Comparison of ENCODE assay signal across 13 mouse cellular contexts in genomic region chr1:178408901-178409361, GRCm38 (mm10). TPM values are rescaled to one million over a fixed set of nuclear protein-coding genes. Genes with fewer than 3 reads are reported as not detected.
DNase-seq lines count a peak whose midpoint lies in the region; ATAC-seq and TF ChIP-seq lines count a peak whose summit lies in the region.
"Had no signal": no experiment of that assay in that cellular context is flagged by ENCODE, and none has a peak within 500 bp of the region (broad histone marks: within the 10 kb centered on the region; RNA-seq: fewer than 3 reads in every experiment).

No protein-coding gene starts in this region.

- no peak overlapping the region for H3K4me3 ChIP-seq in embryonic facial prominence, embryonic 15.5 days (replicated peaks)
- no peak overlapping the region for H3K4me3 ChIP-seq in embryonic facial prominence, embryonic 10.5 days
- no peak overlapping the region for H3K4me3 ChIP-seq in kidney, embryonic 16.5 days (ENCODE audit: low read length)
- no peak overlapping the region for H3K4me3 ChIP-seq in brown adipose tissue, adult 24 weeks (ENCODE audit: insufficient read depth, low read depth, low read length)
- no peak overlapping the region for H3K4me3 ChIP-seq in lung, postnatal 0 days (ENCODE audit: low read depth, low read length)
- H3K4me3 ChIP-seq: embryonic facial prominence, embryonic 12.5 days; midbrain, embryonic 15.5 days; neural tube, embryonic 13.5 days had no signal

- H3K4me1 ChIP-seq in embryonic facial prominence, embryonic 15.5 days = no peaks in the 10 kb centered on the region
- no peaks in the 10 kb centered on the region for H3K4me1 ChIP-seq in embryonic facial prominence, embryonic 10.5 days
- H3K4me1 ChIP-seq in kidney, embryonic 16.5 days (ENCODE audit: insufficient read depth, low read length) = peaks cover 14% of the 10 kb centered on the region; the same call in 1 of the 2 replicates
- peaks cover 4% of the 10 kb centered on the region; the same call in 1 of the 2 replicates for H3K4me1 ChIP-seq in brown adipose tissue, adult 24 weeks (ENCODE audit: control insufficient read depth, insufficient read depth, insufficient read length, low read length)
- H3K4me1 ChIP-seq in lung, postnatal 0 days (ENCODE audit: insufficient read depth, low read depth, low read length) = no peaks in the 10 kb centered on the region
- H3K4me1 ChIP-seq: embryonic facial prominence, embryonic 12.5 days; midbrain, embryonic 15.5 days; neural tube, embryonic 13.5 days had no signal

- no peak overlapping the region for H3K9ac ChIP-seq in embryonic facial prominence, embryonic 15.5 days
- no peak overlapping the region for H3K9ac ChIP-seq in kidney, embryonic 16.5 days (replicated peaks; ENCODE audit: low read length)
- H3K9ac ChIP-seq in lung, postnatal 0 days (replicated peaks; ENCODE audit: low read depth) = no peak overlapping the region
- H3K9ac ChIP-seq: embryonic facial prominence, embryonic 12.5 days; midbrain, embryonic 15.5 days; neural tube, embryonic 13.5 days had no signal

- no peak overlapping the region for H3K4me2 ChIP-seq in embryonic facial prominence, embryonic 15.5 days (replicated peaks)
- H3K4me2 ChIP-seq in kidney, embryonic 16.5 days (replicated peaks; ENCODE audit: low read depth, low read length) = no peak overlapping the region
- no peak overlapping the region for H3K4me2 ChIP-seq in lung, postnatal 0 days (replicated peaks; ENCODE audit: low read depth, low read length)
- H3K4me2 ChIP-seq: embryonic facial prominence, embryonic 12.5 days; midbrain, embryonic 15.5 days; neural tube, embryonic 13.5 days had no signal

- 53% methylated on average over 4 of the region's 4 CpGs for whole genome bisulfite sequencing in embryonic facial prominence, embryonic 15.5 days
- WGBS in embryonic facial prominence, embryonic 10.5 days = 43% methylated on average over 4 of the region's 4 CpGs
- 35% methylated on average over 4 of the region's 4 CpGs for WGBS in kidney, embryonic 16.5 days
- 37% methylated on average over 4 of the region's 4 CpGs for WGBS in lung, postnatal 0 days

- peak overlapping the region; percentile 7; the same call in 1 of the 2 replicates for H3K27ac ChIP-seq in embryonic facial prominence, embryonic 15.5 days (replicated peaks)
- H3K27ac ChIP-seq in embryonic facial prominence, embryonic 10.5 days (replicated peaks) = no peak overlapping the region
- H3K27ac ChIP-seq in kidney, embryonic 16.5 days (ENCODE audit: low read length) = peak overlapping the region; percentile 76
- peak overlapping the region; percentile 45; the same call in 1 of the 2 replicates for H3K27ac ChIP-seq in brown adipose tissue, adult 24 weeks (replicated peaks; ENCODE audit: low read depth, low read length)
- peak overlapping the region; percentile 11 for H3K27ac ChIP-seq in lung, postnatal 0 days (ENCODE audit: low read length)
- H3K27ac ChIP-seq: embryonic facial prominence, embryonic 12.5 days; midbrain, embryonic 15.5 days; neural tube, embryonic 13.5 days had no signal

- no peaks in the 10 kb centered on the region for H3K36me3 ChIP-seq in embryonic facial prominence, embryonic 15.5 days
- H3K36me3 ChIP-seq in embryonic facial prominence, embryonic 10.5 days (replicated peaks) = no peaks in the 10 kb centered on the region
- H3K36me3 ChIP-seq in kidney, embryonic 16.5 days (ENCODE audit: insufficient read depth, low read length) = no peaks in the 10 kb centered on the region
- no peaks in the 10 kb centered on the region for H3K36me3 ChIP-seq in lung, postnatal 0 days (ENCODE audit: insufficient read depth, low read length)
- H3K36me3 ChIP-seq: embryonic facial prominence, embryonic 12.5 days; midbrain, embryonic 15.5 days; neural tube, embryonic 13.5 days had no signal

- no peaks in the 10 kb centered on the region for H3K27me3 ChIP-seq in embryonic facial prominence, embryonic 15.5 days
- no peaks in the 10 kb centered on the region for H3K27me3 ChIP-seq in embryonic facial prominence, embryonic 10.5 days (replicated peaks; ENCODE audit: low read depth, poor library complexity, severe bottlenecking)
- no peaks in the 10 kb centered on the region for H3K27me3 ChIP-seq in kidney, embryonic 16.5 days (ENCODE audit: insufficient read depth, low read length)
- H3K27me3 ChIP-seq in lung, postnatal 0 days (replicated peaks; ENCODE audit: insufficient read depth, low read length) = no peaks in the 10 kb centered on the region
- H3K27me3 ChIP-seq: embryonic facial prominence, embryonic 12.5 days; midbrain, embryonic 15.5 days; neural tube, embryonic 13.5 days had no signal

- ATAC-seq in embryonic facial prominence, embryonic 15.5 days (ENCODE audit: insufficient number of reproducible peaks, low FRiP score, low TSS enrichment, low read depth) = no peak
- no peak for ATAC-seq in kidney, embryonic 16.5 days (ENCODE audit: low FRiP score, low TSS enrichment)
- no peak for ATAC-seq in lung, postnatal 0 days
- ATAC-seq: forebrain, embryonic 16.5 days; midbrain, embryonic 15.5 days had no signal

- no peak for TF ChIP-seq CTCF in lung, postnatal 0 days (IDR thresholded peaks at IDR 0.05)

- no peak for DNase-seq in embryonic facial prominence, embryonic 10.5 days (ENCODE audit: low spot score)
- DNase-seq in kidney, postnatal 4 days = no peak
- DNase-seq in lung, postnatal 0 days (ENCODE audit: low spot score) = peak; percentile 18
- no peak for DNase-seq in gastrocnemius, adult 8-10 months (ENCODE audit: low spot score in 2 of 2)
- DNase-seq: right cerebral cortex, postnatal 14 days; thymus, postnatal 14 days had no signal

- TF ChIP-seq EP300 in lung, postnatal 0 days (IDR thresholded peaks at IDR 0.05) = peak; percentile 73

- no peaks in the 10 kb centered on the region for H3K9me3 ChIP-seq in embryonic facial prominence, embryonic 15.5 days (replicated peaks)
- H3K9me3 ChIP-seq in embryonic facial prominence, embryonic 10.5 days = no peaks in the 10 kb centered on the region
- H3K9me3 ChIP-seq in kidney, embryonic 16.5 days (ENCODE audit: low read length) = no peaks in the 10 kb centered on the region
- no peaks in the 10 kb centered on the region for H3K9me3 ChIP-seq in lung, postnatal 0 days (ENCODE audit: low read length)
- H3K9me3 ChIP-seq: embryonic facial prominence, embryonic 12.5 days; midbrain, embryonic 15.5 days; neural tube, embryonic 13.5 days had no signal

RNA-seq across cellular contexts. Expression of gene Efcab2, which starts 3.0 kb away (rescaled TPM):
- 4.6 and 4.9 TPM in 2 replicates for polyA plus RNA-seq in embryonic facial prominence, embryonic 15.5 days (2015; fragmentation: Nextera tagmentation; extraction: Ambion mirVana)
- 4.6 and 5.5 TPM in 2 replicates for polyA plus RNA-seq in embryonic facial prominence, embryonic 10.5 days (2016; fragmentation: Nextera tagmentation; extraction: Ambion mirVana)
- polyA plus RNA-seq in kidney, embryonic 16.5 days (2015; fragmentation: Nextera tagmentation; extraction: Ambion mirVana) = 5.1 and 5.3 TPM in 2 replicates
- polyA plus RNA-seq in brown adipose tissue, adult 24 weeks (2012; ENCODE audit: insufficient read depth, insufficient read length, missing spikeins) = 4.7 and 5.8 TPM in 2 replicates
- polyA plus RNA-seq in lung, postnatal 0 days (2015; fragmentation: Nextera tagmentation; extraction: Ambion mirVana) = 5.3 and 6.3 TPM in 2 replicates
- total RNA-seq in gastrocnemius, adult 8-10 months (2022) = 10 to 100 TPM in 3 of 4 experiments, 1 to 10 TPM in 1; 9.7 to 15.5 (median 13.1) TPM
